Mouse (Mus musculus) spleen, adult 12 weeks (tissue): ENCODE measurements at regions not wholly inside any gene's neighbourhood (a gene's known extent, or its start where the extent isn't known, plus 50 kb on each side); places are given as distances from the start of the nearest gene placed in this dataset.
A peak's percentile ranks its signal among the peaks of the same experiment; 100 is the strongest.

Source experiments
- DNase-seq: peaks from one replicate; pipeline ENCODE4 v3.0.0; 2022; ENCODE audit warnings: low spot score

DNA sequence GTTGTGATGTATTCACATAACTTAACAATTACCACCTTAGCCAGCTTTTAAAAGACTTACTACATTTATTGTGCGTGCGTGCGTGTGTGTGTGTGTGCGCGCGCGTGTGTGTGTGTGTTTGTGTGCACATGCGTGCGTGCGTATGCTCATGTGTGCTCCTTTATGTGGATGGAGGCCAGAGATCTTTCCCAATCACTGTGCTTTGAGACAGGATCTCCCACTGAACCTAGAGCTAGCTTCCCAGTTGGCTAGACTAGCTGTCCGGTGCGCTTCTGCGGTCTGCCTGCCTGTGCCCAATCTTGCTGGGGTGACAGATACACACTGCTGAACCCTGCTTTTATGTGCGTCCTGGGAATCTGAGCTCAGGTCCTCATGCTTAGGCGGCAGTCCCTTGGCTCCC is 50.1 kb upstream of the Arhgap29 start:
- DNase-seq: no peak

DNA sequence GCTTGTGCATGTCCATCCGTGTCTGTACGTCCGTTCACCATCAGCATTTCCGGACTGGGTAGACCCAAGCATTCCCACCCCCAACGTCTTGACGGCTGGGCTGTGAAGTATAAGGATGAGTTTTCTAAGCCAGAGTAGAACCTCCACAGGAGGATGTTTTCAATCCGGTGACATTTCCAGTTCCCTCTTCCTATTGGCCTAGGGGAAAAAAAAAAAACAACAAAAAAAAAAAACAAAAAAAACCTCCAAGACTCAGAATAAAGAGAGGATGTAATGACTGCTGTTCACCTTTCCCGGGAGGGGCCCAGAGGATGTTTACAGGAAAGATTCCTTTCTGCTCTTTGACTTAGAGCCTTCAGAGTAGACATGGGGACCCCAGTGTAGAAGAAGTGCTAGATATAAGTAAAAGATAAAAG is 51.9 kb upstream of the Arhgap29 start:
- DNase-seq: no peak

DNA sequence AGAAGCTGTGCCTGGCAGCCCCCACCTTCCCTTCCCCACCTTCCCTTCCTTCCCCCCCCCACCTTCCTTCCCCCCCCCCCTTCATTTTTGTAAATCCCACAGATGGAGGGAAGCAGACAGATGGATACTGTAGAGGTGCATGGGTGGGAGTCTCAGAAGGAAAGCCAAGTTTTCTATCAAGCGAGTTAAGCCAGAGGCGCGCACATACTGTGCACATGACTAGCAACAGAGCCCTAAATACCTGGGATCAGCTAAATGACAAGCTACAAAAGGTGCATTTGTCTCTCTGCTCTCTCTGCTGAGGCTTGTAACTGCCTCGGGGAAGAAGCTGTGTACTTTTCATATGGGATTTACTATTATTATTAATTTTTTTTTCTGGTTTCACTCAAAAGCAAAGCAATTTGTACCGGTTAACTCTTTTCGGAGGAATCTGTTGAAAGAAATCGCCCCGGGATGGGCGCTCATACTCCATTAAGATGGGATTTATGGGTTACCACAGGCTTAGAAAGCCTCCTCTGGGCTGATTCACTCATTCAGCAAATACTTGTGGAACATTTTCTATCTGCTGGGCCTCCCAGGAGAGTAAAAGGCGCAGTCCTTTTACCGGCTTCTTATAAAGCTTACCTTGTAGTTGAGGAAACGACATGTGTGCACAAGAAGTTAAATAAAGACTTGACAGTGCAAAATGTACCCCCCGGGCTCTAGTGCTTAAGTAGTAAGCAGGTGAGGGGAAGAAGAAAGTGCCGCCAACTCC is 54.3 kb upstream of the Arhgap29 start:
- DNase-seq: no peak

DNA sequence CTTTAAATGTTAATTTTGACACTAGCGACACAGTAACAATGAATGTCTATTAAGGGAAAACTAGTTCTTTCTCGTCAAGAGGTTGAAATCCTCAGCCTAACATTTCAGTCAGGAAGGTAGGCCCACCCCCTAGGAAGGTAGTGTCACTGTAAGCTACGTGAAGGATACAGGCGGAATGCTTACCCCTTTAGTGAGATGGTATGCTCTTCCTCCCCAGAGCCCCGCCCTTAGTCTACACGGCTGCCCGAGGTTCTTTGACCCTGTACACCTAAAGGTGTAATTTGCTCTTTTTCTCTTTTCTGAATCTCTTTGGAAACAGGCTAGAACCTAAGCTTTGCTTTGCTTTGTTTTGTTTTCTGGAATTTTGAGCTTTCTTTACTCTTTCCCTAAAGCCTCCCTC is 58.7 kb upstream of the Arhgap29 start:
- DNase-seq: no peak

DNA sequence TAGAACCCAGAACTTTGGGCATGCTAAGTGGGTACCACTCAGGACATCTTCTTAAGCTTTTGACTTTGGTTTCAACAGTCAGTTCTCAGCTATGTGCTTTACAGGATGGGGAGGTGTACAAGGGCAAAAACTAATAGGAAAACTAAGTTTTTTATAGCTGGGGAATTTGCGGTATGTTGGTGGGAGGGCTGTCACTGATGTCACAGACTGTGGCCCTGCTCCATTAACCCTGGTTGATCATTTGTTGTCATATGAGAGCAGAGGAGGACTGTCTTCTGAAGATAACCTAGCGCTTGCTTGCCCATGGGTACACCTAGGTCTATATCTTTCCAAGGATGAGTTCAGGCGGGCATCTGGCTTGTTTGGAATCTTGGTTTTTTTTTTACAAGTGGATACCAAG is 59.7 kb upstream of the Arhgap29 start:
- DNase-seq: no peak

DNA sequence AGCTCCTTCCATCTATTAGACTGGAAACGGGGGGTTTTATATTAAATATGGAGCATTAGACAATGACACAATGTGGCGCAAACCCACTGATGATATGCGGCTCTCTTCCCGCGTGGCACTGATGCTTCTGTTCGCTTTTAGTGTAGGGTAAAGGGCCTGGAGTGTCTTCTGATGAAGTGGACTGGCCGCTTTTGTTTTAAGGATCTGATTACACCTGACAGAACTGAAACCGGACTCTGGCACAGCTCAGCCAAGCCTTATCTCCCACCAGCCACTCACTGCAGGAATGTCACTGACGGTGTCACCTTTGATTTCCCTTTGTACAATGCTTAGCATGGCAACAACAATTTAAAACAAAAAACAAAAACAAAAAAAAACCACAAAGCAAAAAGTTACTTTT is 61.0 kb upstream of the Arhgap29 start:
- no peak for DNase-seq

DNA sequence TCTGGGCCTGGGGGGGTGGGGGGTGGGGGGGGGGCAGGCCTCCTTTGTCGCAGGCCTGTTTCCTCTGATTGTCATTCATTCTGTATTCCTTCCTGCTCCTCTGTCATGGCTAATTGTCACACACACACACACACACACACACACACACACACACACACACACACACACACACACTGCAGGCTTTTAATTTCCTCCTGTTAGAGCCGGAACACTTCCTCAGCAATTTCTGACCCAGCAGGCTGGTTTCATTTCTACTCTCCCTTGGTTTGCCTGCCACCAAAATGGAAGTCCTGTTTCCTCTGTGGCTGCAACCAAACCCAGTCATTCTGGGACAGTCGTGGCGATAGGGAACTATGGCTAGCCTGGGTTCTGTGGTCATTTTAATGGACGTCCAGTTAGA is 61.8 kb upstream of the Arhgap29 start:
- DNase-seq: no peak

DNA sequence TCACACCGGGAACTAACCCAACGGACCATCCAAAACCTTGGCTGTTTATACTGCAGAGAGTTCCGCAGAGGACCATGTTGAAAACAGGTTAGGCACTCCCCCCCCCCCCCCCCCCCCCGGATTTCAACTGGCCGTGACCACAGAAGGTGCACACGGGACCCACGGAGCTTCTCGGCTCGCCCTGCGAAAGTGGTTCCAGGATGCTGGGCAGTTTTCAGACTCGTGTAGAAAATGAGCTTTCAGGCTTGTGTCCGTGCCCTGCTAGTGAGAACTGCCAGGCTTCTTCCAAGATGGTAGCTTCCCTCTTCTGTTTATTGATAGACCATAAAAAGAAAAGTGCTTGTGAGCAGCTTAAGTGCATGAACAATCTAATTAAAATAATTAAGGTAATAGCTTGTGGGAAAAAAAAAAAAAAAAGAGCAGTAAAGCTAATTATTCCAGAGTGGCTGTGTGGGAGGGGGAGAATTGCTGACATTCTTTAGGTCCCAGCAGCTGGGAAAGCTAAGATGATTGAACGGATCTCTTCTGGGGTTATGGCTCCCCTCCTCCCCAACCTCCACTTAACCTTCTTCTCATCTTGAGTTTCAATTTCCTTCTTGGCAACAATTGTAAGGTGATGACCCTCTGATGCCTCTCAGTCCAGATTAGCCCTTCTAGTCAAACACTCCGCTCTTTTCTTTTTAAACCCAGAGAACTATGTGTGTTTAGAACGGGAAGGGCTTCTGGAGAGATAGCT is 65.3 kb upstream of the Arhgap29 start:
- no peak for DNase-seq

DNA sequence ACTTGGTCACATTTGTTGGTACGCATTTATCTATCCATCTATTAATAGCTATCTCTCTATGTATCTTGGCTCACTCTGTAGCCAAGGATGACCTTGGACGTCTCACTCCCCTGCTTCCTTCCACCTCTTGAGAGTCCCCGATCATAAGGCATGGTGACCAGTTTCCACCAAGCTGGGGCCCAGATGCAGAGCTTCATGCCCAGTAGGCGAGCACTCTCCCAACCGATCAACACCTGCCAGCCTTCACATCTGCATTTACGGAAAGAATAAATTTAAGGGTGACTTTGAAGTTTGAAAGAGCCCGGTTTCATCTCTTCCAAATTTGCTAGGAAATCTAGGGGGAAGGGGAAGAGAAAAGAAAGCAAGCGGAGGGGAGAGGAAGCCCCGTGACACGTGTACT is 66.0 kb upstream of the Arhgap29 start:
- no peak for DNase-seq

DNA sequence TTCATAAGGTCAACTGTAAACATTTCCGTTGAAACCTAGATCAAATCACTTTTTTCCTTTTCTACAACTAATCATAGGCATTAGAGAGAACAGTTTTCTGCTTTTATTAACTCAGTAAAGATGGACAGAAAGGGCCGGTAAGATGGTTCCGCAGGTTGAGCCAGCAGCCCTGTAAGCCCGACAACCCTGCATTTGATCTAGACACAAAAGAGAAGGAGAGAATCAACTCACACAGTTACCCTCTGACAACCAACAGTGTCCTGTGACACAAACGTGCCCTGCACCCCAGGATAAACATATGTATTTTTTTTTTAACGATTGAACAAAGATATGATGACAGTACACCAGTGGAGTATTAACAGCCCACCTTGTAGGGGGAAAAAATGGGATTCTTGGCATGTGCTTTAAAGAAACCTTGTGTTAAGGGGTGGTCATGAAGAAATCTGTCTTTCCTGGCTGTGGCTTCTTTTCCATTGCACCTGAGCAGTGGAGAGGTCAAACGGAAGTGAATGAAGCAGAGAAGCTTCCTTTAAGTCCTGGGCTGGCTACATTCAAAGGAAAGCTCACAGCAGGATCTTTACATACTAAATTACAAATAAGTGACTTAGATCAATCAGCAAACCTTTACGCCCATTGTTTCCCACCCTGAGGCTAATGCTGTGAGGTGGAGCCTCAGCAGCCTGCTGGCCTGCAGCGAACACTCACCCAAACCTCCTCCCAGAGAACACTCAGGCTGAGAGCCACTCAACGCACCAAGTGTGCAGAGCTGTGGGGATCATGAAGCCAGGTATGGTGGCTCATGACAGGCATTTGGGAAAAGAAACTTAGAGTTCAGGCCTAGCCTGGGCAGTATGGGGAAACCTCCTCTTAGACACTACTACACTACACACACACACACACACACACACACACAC is 66.8 kb upstream of the Arhgap29 start:
- DNase-seq: no peak

DNA sequence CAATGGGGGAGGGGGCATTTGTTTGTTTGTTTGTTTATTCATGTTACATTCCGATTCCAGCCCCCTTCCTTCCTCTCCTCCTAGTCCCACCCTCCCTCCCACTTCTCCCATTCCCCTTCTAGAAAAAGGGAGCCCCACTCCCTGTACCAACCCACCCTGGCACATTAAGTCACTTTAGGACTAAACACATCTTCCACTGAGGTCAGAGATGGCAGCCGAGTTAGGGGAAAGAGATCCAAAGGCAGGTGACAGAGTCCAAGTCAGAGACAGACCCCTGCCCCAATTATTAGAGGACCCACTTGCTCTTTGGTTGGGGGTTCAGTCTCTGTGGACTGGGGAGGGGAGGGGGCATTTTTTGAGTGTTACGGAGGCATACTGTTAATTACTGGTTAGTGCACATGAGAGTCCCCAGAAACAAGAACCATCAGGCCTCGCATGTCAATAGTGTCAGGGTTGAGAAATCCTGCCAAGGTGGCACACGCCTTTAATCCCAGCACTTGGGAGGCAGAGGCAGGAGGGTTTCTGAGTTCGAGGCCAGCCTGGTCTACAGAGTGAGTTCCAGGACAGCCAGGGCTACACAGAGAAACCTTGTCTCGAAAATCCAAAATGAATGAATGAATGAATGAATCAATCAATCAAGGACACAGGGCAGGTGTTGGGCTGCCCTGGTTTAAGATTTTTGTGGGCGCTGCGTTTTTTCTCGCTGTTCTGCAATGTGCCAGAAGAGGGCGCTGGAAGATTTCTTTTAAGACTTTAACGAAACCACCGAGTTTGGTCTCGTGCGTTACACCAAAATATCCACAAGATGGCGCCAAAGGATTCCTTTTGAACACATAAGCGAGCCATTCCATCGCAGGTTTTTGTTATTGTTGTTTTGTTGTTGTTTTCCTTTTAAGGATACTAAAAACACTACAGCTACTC is 67.8 kb upstream of the Arhgap29 start:
- peak; percentile 61 for DNase-seq

DNA sequence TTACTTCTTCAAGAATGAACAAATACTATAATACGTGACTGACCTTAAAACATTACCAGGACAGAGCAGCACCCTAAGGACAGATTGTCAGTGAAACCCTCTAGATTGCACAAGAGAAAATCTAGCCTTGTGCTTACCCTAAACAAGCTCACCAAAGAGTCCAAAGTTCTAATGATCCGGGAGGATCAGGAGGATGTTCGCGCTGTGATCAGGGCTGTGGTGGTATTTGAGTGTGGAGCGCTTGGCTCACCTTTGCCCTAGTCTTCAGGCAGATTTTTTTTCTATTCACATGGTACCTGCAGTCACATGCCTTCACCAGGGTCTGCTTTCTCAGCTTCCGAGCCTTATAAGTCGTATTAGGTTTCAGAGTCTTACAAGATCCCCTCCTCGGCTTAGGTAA is 65.3 kb upstream of the Abcd3 start:
- DNase-seq: no peak

DNA sequence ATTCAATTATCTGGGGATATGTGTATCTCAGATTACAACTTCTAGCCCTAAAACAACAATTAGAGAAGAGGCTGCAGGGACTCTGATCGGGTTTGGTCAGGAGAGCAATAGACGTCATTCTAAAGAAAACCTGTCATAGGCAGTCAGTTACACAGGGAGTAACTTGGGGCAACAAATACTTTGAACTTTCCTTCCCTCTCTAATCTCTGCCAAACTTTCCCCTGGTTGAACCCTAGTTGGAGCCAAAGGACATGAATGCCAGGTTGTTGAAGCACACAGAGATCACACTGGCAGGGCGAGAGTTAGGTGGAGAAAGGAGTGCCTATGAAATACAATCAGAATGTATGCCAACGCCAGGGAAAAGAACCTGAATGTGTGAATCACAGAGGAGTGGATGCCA is 60.0 kb upstream of the Abcd3 start:
- no peak for DNase-seq

DNA sequence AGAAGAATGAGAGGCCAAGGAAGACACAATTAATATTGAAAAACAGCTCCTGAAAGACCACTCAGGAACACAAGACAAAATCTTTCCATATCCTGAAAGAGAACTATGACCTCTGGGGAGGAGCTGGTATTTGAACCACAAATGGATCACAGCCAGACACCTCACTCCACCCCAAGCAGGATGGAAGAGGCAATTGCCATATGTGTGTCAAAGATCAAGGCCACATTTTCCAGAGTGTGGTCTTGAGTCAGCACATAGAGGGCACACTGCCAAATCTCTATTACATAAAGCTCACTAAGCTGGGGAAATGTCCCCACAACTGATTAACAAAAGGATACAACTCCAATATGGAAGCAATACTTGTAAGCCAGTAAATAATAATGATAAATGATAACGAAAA is 59.5 kb upstream of the Abcd3 start:
- no peak for DNase-seq

DNA sequence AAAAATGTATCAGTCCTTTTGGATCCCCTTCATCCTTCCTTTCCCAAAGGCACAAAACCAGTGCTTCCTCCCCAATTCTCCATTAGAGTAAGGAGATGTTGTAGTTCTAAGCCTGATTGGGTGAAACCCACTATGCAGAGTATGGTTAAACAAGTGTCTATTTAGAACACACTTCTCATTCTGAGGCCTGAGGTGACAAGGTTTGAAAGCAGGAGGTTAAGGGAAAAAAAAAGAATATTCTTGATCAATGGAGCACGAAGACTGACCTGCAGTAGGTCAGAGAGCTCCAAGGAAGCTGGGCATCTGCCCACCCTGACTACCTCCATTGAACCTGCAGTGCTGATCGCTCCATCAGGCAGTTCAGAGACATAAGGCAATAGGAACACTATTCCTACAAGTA is 58.5 kb upstream of the Abcd3 start:
- DNase-seq: no peak

DNA sequence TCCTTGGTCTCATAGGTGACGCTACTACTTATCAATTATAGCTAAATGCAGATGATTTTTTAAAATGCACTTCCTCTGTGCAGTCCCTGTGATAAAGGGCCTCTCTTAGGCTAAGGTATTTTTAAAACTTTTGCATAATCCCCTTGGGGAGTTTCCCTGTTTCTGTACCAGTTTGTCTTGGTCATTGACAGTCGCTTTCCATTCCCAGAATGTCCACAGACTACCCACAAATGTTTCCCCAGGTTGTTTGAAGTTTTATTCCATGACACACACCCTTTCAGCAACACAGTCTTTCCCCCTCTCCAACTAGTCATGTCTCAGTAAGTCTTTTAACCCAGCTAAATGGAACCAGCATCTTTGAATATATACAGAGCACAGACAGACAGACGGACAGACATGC is 57.6 kb upstream of the Abcd3 start:
- DNase-seq: no peak

DNA sequence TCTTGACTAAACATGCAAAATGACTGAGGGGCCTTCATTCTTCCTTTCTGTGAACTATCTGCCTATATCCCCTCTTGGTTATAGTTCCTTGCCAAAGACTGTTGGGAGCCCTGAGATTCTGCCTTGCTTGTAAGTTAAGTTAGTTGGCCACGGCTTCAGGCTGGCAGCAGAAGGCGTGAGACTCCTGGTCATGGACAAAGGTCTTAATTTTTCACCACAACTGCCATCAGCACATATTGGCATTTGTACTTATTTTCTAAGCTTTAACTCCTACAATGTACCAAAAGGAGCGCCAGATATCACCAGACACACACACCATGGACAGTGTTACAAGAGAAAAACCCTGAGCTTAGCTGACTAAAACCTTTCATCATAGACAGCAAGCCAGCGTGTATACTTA is 56.7 kb upstream of the Abcd3 start:
- no peak for DNase-seq

DNA sequence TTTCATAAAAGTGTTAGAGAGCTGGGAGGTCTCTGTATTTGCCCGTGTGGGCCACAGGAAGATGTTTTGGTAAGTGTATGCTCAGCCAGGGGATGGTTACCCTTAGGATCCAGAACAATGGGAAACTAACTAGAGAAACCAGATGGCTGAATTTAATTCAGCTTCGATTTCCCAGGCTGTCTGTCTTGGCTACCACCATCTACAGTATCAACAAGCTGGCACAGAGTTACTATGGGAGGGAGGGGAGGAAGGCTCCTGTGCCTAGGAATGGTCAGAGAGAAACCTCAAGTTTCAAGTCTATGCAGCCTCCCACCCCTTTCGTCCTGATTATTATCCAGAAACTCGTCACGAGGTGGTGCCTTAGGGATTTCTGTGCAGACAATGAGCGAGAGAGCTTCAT is 55.6 kb upstream of the Abcd3 start:
- DNase-seq: no peak

DNA sequence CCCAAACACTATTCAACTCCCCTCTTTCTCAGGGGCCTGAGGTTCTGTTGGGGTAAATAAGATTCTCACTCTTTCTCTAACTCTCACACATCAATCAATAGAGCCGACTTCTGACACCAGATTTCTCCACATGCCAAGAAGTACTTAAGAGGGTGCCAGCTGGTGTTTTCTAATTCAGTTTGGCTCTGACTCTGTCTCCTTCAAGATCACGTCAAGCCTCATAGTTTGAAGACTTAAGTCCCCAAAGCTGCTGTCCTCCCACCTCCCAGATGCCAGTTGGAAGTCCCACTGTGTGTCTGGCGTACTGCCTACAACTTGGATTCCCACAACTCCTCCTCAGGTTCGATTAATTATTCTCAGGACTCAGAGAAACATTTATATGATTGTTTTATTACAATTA is 54.6 kb upstream of the Abcd3 start:
- DNase-seq: no peak

DNA sequence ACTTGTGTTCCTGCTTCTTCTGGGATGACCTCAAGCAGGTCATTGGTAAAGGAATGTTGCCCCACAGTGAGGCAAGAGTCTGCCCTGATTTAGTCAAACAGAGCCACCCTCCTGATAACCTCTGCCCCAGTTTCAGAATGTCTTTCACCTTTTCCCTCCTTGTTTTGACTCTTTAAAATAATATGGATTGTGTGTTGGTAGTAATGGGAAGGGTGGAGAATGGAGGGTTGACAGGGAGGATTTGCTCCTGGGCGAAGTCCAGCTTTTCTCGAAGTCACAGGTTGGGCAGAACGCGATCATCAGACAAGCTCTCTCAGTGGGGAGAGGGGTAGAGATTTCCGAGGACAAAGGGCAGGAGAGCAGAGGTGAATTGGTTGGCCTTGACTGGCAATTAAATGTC is 52.2 kb upstream of the Abcd3 start:
- DNase-seq: no peak

DNA sequence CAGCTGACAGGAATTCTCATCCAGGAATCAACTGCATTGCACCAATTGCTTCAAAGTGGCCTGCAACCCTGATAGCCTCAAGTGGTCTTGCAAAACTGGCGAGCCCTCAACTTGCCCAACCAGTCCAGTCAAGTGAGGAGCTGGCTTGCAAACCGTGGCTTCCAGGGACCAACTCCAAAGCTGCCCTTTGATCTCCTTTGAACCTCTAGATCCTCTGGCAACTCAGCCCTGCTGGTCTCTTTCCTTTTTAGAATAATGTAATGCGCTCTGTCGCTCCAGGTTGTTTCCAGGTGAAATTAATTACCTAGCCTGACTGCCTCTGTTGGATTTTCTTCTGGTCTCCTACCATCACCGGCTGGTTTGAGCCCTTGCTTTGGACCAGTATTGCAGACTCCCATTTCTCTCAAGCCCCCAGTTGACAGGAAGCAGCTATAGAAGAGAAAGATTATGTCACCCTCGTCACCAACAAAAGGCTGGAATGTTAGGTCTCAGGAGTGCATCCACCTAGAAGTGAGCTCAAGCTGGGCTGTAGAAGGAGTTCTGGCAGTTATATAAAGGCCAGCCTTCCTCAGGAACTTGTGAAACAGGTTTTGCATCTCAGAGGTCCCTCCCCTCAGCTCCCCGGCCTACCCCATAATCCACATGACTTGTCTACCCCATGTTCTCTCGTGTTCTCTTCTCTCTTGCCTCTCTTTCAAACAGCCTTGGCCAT is 49.8 kb upstream of the Abcd3 start:
- DNase-seq: no peak
